Mouse (Mus musculus) liver, adult 2 months (tissue): ENCODE data around the gene 1700022I11Rik. TPM values are rescaled to one million over a fixed set of nuclear protein-coding genes. Genes with fewer than 3 reads are reported as not detected.

Experiments used
- DNase-seq: peaks from one replicate; pipeline ENCODE4 v3.0.0-alpha.2; 2011; ENCODE audit warnings: low read depth, low spot score; ENCODE audit errors: extremely low read depth
- H3K27ac ChIP-seq: fragments of 200-500 bp; replicated peaks from 2 replicates; pipeline ENCODE4 v1.5.1; 2012; ENCODE audit warnings: low read depth, mild to moderate bottlenecking, control low read depth, inconsistent platforms, low read length; ENCODE audit not compliant: insufficient read depth
- H3K27me3 ChIP-seq: fragments of 200-500 bp; 2 replicates; pipeline ENCODE4 v1.6.1; 2012; ENCODE audit warnings: mild to moderate bottlenecking, moderate library complexity, low read length, inconsistent platforms; ENCODE audit not compliant: control insufficient read depth, insufficient read depth
- H3K36me3 ChIP-seq: fragments of 200-500 bp; 2 replicates; pipeline ENCODE4 v1.6.1; 2012; ENCODE audit warnings: low read length, inconsistent platforms; ENCODE audit not compliant: control insufficient read depth, insufficient read depth
- H3K4me1 ChIP-seq: fragments of 200-500 bp; 2 replicates; pipeline ENCODE4 v1.6.1; 2011; ENCODE audit warnings: low read length; ENCODE audit not compliant: control insufficient read depth, insufficient read depth
- H3K4me3 ChIP-seq: fragments of 200-500 bp; 2 replicates; pipeline ENCODE4 v1.5.1; 2011; ENCODE audit warnings: low read depth, mild to moderate bottlenecking, control low read depth, low read length, moderate library complexity; ENCODE audit not compliant: insufficient read depth
- H3K79me2 ChIP-seq: fragments of 200-500 bp; 2 replicates; pipeline ENCODE4 v1.6.1; 2012; ENCODE audit warnings: inconsistent platforms, mild to moderate bottlenecking, low read length, moderate library complexity; ENCODE audit not compliant: control insufficient read depth, insufficient read depth
- H3K9ac ChIP-seq: fragments of 200-500 bp; 2 replicates; pipeline ENCODE4 v1.6.1; 2012; ENCODE audit warnings: low read depth, mild to moderate bottlenecking, control low read depth, inconsistent platforms, low read length
- CTCF ChIP-seq: fragments of 200-500 bp; IDR thresholded peaks from 2 replicates; pipeline ENCODE4 v1.5.1; 2011; ENCODE audit warnings: low read depth, low read length, control low read depth
- POLR2A ChIP-seq: fragments of 200-500 bp; IDR thresholded peaks from 2 replicates; pipeline ENCODE4 v1.6.1; 2011; ENCODE audit warnings: low read length, control low read depth; ENCODE audit not compliant: insufficient read depth; ENCODE audit errors: extremely low read depth
- WGBS: fragments of 180-500 bp; shearing (Covaris S2); methylation state at CpG from one replicate; pipeline ENCODE4 v1.1.7; 2018; 5-methylcytosine and 5-hydroxymethylcytosine counted together
- polyA plus RNA-seq: library from polyadenylated mRNA; depleted of rRNA; stranded (reverse); fragments of >200 nt; gene quantifications from 2 replicates; pipeline ENCODE4 v1.2.3, GENCODE M21; 2012
- total RNA-seq: library from RNA; depleted of rRNA; stranded (reverse); fragments of >200 nt; gene quantifications from 2 replicates; pipeline ENCODE4 v1.2.3, GENCODE M21; 2014

Gene 1700022I11Rik
- total and polyA plus RNA-seq, 2 experiments, result not detected

- H3K27ac ChIP-seq, result no peak within 1 kb of the TSS
- H3K9ac ChIP-seq, result peak within 1 kb of the TSS; percentile 74
- no peaks in the 10 kb centered on the region for H3K27me3 ChIP-seq
- peak; percentile 59 for DNase-seq
- peak within 1 kb of the TSS; percentile 94 for H3K4me3 ChIP-seq
- H3K4me1 ChIP-seq, result peaks cover 3% of the 10 kb centered on the region; the same call in 1 of the 2 replicates
- WGBS, result 2% methylated on average over 37 of the region's 37 CpGs
- TF ChIP-seq CTCF, result no peak
- TF ChIP-seq POLR2A, result no peak
- H3K79me2 ChIP-seq, result no peaks in the 10 kb centered on the region
- no peaks in the 10 kb centered on the region for H3K36me3 ChIP-seq
Measured at GRCm38 (mm10) chr4:43010161-43011038, 41.0 kb downstream of the 1700022I11Rik start, which contains the start of gene Fancg. TSS of gene Fancg (minus strand) at chr4:43010506.

DNA sequence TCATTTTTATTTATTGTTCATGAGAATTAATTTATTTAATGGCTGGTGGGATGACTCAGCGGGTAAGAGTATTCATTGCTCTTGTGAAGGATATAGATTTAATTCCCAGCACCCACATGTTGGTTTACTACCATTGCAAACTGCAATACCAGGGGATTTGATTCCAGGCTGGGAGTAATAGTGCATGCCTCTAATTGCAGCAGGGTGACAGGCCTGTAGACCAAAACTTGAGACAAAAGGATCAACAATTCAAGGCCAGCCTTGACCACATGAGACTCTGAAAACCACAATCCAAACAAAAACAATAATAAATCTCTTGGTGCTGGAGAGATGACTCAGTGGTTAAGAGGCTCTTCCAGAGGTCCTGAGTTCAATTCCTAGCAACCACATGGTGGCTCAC lies 42.7 kb downstream of the 1700022I11Rik start:
- no peak overlapping the region for H3K27ac ChIP-seq
- no peaks in the 10 kb centered on the region for H3K79me2 ChIP-seq
- no peak overlapping the region for H3K4me3 ChIP-seq
- no peak for DNase-seq
- TF ChIP-seq CTCF, result no peak
- no peak for TF ChIP-seq POLR2A
- WGBS, result 96% methylated on average over 1 of the region's 1 CpGs
- H3K36me3 ChIP-seq, result no peaks in the 10 kb centered on the region
- no peaks in the 10 kb centered on the region for H3K27me3 ChIP-seq
- H3K9ac ChIP-seq, result no peak overlapping the region
- peaks cover 3% of the 10 kb centered on the region; the same call in 1 of the 2 replicates for H3K4me1 ChIP-seq

- Histone ChIP-seq H3K4me3 (no peak overlapping the region), H3K27me3 (no peaks in the 10 kb centered on the region), H3K27ac (no peak overlapping the region), H3K9ac (no peak overlapping the region), H3K79me2 (no peaks in the 10 kb centered on the region), H3K36me3 (peaks cover 7% of the 10 kb centered on the region; the same call in 1 of the 2 replicates), H3K4me1 (no peaks in the 10 kb centered on the region)
- no peak for TF ChIP-seq POLR2A
- TF ChIP-seq CTCF, result no peak
- DNase-seq, result no peak
- WGBS, result 64% methylated on average over 4 of the region's 4 CpGs
Measured at GRCm38 (mm10) chr4:43018156-43018555, 48.8 kb downstream of the 1700022I11Rik start.

GRCm38 (mm10) chr4:43019176-43019575 lies 49.8 kb downstream of the 1700022I11Rik start:
- Histone ChIP-seq H3K79me2 (no peaks in the 10 kb centered on the region), H3K36me3 (peaks cover 7% of the 10 kb centered on the region; the same call in 1 of the 2 replicates), H3K4me3 (no peak overlapping the region), H3K4me1 (no peaks in the 10 kb centered on the region), H3K27me3 (no peaks in the 10 kb centered on the region), H3K9ac (no peak overlapping the region), H3K27ac (no peak overlapping the region)
- TF ChIP-seq POLR2A (no peak), CTCF (no peak)
- 90% methylated on average over 10 of the region's 10 CpGs for WGBS
- DNase-seq, result no peak

DNA sequence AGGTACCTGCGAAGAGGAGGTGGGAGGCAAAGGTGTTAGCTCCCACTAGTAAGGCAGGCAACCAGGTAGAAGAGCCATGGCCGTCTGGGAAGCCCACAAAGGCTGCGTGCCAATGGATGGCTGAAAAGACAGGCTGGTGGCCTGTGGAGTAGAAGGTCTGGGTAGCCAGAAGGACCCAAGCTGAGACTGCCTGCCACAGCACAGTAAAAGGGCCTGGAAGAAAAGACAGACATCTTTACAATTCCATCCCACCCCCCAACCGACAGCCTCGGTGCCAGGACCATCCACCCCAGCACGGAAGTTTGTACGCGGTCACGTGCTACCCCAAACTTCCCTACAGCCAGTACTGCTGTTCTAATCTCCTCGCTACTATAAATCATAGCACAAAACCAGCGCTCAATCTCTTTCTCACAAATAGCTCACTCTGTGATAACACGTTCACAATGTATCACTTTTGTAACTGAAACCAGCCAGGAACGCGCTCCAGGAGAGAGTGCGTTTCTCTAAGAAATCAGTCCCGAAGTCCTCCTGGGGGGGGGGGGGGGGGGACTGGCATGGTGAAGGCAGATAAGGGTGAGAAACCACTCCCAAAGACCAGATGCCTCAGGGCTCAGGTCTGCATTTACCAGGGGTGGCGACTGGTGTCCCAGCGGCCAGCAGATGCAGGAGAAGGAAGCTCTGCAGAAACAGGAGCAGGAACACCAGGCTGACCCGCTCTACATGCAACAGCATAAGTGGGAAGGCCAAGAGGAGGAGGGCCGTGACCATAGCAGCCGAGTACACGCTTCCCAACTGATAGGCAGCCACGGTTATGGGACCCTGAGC lies 50.4 kb downstream of the 1700022I11Rik start:
- Histone ChIP-seq H3K27ac (no peak overlapping the region), H3K4me3 (no peak overlapping the region), H3K9ac (no peak overlapping the region), H3K4me1 (peaks cover 6% of the 10 kb centered on the region), H3K79me2 (no peaks in the 10 kb centered on the region), H3K27me3 (no peaks in the 10 kb centered on the region), H3K36me3 (peaks cover 7% of the 10 kb centered on the region; the same call in 1 of the 2 replicates)
- DNase-seq, result no peak
- 96% methylated on average over 23 of the region's 23 CpGs for WGBS
- TF ChIP-seq CTCF (no peak), POLR2A (no peak)
